Mouse (Mus musculus): ENCODE data around the gene Zfp182.

The Zfp182 gene

DNA sequence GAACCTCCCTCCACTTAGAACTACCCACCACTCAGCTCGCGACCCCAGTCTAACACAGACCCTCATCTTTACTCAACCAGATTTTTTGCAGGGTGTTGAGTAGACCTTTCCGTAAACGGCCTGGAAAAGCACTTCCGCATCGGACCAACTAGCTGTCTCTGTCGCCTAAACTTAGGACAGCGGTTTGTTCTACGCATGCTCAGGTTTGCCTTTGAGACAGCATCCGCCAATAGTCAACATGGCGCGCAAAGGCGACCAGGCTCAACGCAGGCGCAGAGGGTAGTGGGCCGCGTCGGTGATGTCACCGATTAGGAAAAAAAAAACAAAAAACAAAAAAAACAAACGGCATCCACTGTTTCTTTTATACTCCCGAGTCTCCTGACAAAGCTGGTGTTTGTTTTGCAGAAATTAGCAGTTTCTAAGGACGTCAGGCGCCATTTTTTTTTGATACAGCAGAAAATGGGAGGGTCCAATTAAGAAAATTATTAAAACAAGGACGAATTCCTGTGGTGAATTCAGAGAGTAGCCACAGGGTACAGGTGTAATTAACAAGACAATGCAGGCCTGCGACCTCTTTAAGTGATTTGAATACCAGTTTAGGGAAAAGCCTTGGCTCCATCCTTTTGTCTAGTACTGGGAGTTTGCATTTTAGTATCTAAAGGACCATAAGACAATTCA, at the start of gene Zfp182:
TSS of gene Zfp182 (minus strand) at position 451 of the 678 bp plus-strand sequence.
- Histone ChIP-seq H3K36me3 (ENCODE audit: insufficient read depth, low read length) (no peaks in the 10 kb centered on the region), H3K9me3 (ENCODE audit: low read length) (no peaks in the 10 kb centered on the region), H3K4me1 (replicated peaks; ENCODE audit: low read depth, low read length) (0 out of 2 replicates have a peak, but pooled peaks cover 2% of the 10 kb centered on the region), H3K27me3 (ENCODE audit: insufficient read depth, low read length) (no peaks in the 10 kb centered on the region), H3K4me3 (replicated peaks; ENCODE audit: low read length) (peak within 1 kb of the TSS; percentile 80)
- TF ChIP-seq CTCF (conservative IDR thresholded peaks at IDR 0.05; ENCODE audit: low read length) (no peak), NANOG (IDR thresholded peaks at IDR 0.05; ENCODE audit: borderline replicate concordance, low read length) (peak; percentile 24; the same call in 1 of the 2 replicates), POU5F1 (IDR thresholded peaks at IDR 0.05; ENCODE audit: borderline replicate concordance, low read length) (no peak)

DNA sequence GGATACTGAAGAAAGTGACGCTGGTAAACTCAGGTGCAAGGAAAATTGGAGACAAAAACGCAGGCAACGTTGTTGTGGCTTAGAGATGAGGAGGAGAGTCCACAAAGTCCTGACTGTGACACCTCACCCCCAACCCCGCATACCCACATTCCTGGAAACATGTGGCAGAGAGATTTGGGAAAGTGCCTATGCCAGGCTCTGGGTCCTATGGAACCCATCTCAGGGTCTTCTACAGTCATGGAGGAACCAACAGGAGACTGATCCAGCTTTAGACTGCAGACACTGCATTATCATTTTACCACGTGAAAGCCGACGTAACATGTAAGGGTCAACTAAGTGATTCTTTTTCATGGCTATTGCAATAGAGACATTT, 27.7 kb upstream of the Zfp182 start:
- no peak for TF ChIP-seq CTCF (conservative IDR thresholded peaks at IDR 0.05; ENCODE audit: low read length)
- H3K27me3 ChIP-seq (ENCODE audit: insufficient read depth, low read length): no peaks in the 10 kb centered on the region
- H3K36me3 ChIP-seq (ENCODE audit: insufficient read depth, low read length): no peaks in the 10 kb centered on the region
- peak overlapping the region; percentile 73; the same call in 1 of the 2 replicates for H3K4me3 ChIP-seq (replicated peaks; ENCODE audit: low read length)
- H3K4me1 ChIP-seq (replicated peaks; ENCODE audit: low read depth, low read length): no peaks in the 10 kb centered on the region; the same call in 1 of the 2 replicates
- no peaks in the 10 kb centered on the region for H3K9me3 ChIP-seq (ENCODE audit: low read length)

DNA sequence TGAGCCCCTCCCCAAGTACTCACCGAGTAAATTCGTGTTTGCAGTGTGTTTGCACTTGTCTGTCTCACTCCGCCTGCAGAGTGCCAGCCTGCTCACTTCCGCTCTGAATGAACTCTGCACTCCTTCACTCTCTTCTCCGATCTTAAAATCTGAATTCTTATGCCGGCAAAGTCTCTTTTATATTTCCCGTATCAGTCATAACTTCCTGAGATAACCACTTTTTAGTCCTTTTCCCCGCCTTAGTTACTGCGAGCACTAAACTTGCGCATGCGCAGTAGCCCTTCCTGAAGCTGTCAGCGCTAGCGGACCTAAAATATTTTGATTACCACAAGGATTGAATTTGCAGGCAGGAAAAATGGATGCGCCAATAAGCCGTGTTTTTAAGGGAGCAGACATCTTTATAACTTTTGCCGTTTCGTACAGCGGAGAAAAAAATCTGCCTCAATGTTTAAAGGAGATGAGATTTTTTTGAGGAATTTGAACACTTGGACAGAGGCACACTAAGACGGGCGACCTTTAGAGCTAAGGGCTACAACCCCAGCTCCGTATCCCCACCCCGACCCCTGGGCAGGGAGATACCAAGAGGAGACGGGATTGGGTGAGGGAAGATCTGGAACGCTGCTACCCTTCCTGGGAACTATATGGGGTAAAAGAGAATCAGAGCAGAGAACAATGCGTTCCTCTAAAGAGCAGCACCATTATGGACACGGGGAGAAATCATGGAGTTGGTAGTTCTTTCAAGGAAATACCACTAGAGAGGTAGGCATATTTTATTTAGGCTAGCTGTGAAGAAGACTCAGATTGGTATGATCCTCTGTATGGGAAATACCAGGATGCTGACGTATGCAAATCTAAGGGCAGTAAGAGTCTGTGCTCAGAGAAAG, 27.1 kb upstream of the Zfp182 start, which contains the start of gene Zfp300:
TSS of gene Zfp300 (minus strand) at position 545 of the 884 bp plus-strand sequence.
- Histone ChIP-seq H3K27me3 (ENCODE audit: insufficient read depth, low read length) (no peaks in the 10 kb centered on the region), H3K4me3 (replicated peaks; ENCODE audit: low read length) (peak within 1 kb of the TSS; percentile 73), H3K4me1 (replicated peaks; ENCODE audit: low read depth, low read length) (no peaks in the 10 kb centered on the region; the same call in 1 of the 2 replicates), H3K36me3 (ENCODE audit: insufficient read depth, low read length) (no peaks in the 10 kb centered on the region), H3K9me3 (ENCODE audit: low read length) (no peaks in the 10 kb centered on the region)
- TF ChIP-seq NANOG (IDR thresholded peaks at IDR 0.05; ENCODE audit: borderline replicate concordance, low read length): no peak
- TF ChIP-seq CTCF (conservative IDR thresholded peaks at IDR 0.05; ENCODE audit: low read length): no peak
- TF ChIP-seq POU5F1 (IDR thresholded peaks at IDR 0.05; ENCODE audit: borderline replicate concordance, low read length): no peak

DNA sequence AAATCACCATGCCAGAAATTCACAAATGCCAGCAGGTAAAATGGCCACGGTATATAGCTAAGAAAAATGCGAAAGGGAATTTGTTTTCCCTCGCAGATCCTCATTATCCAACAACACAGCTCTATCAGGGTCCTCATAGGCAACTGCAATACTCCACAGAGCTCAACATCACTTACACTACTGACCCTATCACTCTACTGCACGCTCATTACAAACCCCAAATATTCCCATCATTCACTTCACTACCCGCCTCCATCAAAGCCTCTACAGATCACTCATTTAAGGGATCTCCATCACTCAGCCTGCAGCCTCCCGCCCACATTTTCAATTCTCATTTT, 26.5 kb upstream of the Zfp182 start:
- TF ChIP-seq CTCF (conservative IDR thresholded peaks at IDR 0.05; ENCODE audit: low read length): no peak
- no peak for TF ChIP-seq POU5F1 (IDR thresholded peaks at IDR 0.05; ENCODE audit: borderline replicate concordance, low read length)
- no peak for TF ChIP-seq NANOG (IDR thresholded peaks at IDR 0.05; ENCODE audit: borderline replicate concordance, low read length)
- Histone ChIP-seq H3K4me3 (replicated peaks; ENCODE audit: low read length) (peak overlapping the region; percentile 73), H3K9me3 (ENCODE audit: low read length) (no peaks in the 10 kb centered on the region), H3K36me3 (ENCODE audit: insufficient read depth, low read length) (no peaks in the 10 kb centered on the region), H3K27me3 (ENCODE audit: insufficient read depth, low read length) (no peaks in the 10 kb centered on the region), H3K4me1 (replicated peaks; ENCODE audit: low read depth, low read length) (no peaks in the 10 kb centered on the region; the same call in 1 of the 2 replicates)

DNA sequence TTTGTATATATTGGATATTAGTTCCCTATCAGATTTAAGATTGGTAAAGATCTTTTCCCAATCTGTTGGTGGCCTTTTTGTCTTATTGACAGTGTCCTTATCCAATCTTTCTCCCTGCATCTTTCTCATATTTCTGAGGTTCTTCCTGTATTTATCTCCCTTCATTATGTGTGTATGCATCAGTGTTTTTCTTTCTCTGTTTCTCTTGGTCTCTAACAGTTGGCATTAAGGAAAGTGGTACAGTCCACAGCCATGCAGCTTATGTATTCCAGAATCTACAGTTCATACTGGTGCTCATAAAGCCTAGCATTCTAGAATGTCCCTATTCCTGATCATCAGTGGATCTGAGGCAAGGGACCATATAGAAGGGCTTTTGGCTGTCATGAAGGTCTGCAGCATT, 6.0 kb upstream of the Zfp182 start, which contains the start of gene Spaca5:
TSS of gene Spaca5 (plus strand) at position 301 of the 400 bp plus-strand sequence.
- H3K27me3 ChIP-seq (ENCODE audit: insufficient read depth, low read length): no peaks in the 10 kb centered on the region
- H3K9me3 ChIP-seq (ENCODE audit: low read length): peaks cover 16% of the 10 kb centered on the region
- no peaks in the 10 kb centered on the region for H3K4me1 ChIP-seq (replicated peaks; ENCODE audit: low read depth, low read length)
- H3K4me3 ChIP-seq (replicated peaks; ENCODE audit: low read length): no peak within 1 kb of the TSS
- no peak for TF ChIP-seq CTCF (conservative IDR thresholded peaks at IDR 0.05; ENCODE audit: low read length)
- no peaks in the 10 kb centered on the region for H3K36me3 ChIP-seq (ENCODE audit: insufficient read depth, low read length)

DNA sequence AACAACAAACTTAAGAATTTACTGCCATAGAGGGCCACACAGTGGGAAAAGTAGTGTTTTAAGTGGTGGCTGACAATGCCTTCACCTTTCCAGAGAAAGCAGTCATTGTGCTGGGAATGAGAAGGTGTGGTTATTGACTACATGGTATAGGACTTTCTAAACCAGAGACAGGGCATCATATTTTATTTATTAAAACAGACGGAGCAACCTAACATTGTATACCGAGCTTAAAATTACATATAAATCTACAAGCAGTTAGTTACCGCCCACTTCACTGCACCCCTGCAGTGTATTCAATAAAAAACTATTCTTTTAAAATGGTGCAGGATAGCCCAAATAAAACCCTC, 401 bp upstream of the Zfp182 start:
- 0 out of 2 replicates have a peak, but pooled peaks cover 2% of the 10 kb centered on the region for H3K4me1 ChIP-seq (replicated peaks; ENCODE audit: low read depth, low read length)
- TF ChIP-seq CTCF (conservative IDR thresholded peaks at IDR 0.05; ENCODE audit: low read length): no peak
- TF ChIP-seq POU5F1 (IDR thresholded peaks at IDR 0.05; ENCODE audit: borderline replicate concordance, low read length): no peak
- TF ChIP-seq NANOG (IDR thresholded peaks at IDR 0.05; ENCODE audit: borderline replicate concordance, low read length): 0 out of 2 replicates have a peak, but pooled peaks have one; percentile 3
- no peaks in the 10 kb centered on the region for H3K27me3 ChIP-seq (ENCODE audit: insufficient read depth, low read length)
- H3K36me3 ChIP-seq (ENCODE audit: insufficient read depth, low read length): no peaks in the 10 kb centered on the region
- H3K4me3 ChIP-seq (replicated peaks; ENCODE audit: low read length): no peak overlapping the region
- no peaks in the 10 kb centered on the region for H3K9me3 ChIP-seq (ENCODE audit: low read length)

DNA sequence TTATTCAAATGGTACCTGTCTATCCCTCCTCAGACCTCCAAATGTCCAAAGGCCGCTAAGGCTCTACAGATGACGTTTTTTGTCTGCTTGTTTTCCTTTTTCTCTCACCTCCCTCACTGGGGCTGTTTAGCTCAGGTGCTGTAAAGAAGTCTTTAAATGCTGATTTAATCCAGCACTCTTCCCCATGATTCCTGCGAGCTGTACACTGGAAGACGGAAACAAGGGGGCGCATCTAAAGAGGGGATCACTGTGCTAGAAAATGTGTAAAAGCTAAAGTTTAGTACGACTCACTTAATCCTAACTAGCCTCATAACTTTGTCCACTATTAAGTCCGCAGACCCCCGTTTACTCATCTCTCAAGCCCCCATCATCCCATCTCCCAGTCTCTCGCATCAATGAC, 656 bp downstream of the Zfp182 start:
- TF ChIP-seq POU5F1 (IDR thresholded peaks at IDR 0.05; ENCODE audit: borderline replicate concordance, low read length) (no peak), NANOG (IDR thresholded peaks at IDR 0.05; ENCODE audit: borderline replicate concordance, low read length) (no peak), CTCF (conservative IDR thresholded peaks at IDR 0.05; ENCODE audit: low read length) (no peak)
- no peaks in the 10 kb centered on the region for H3K36me3 ChIP-seq (ENCODE audit: insufficient read depth, low read length)
- no peaks in the 10 kb centered on the region for H3K27me3 ChIP-seq (ENCODE audit: insufficient read depth, low read length)
- peak overlapping the region; percentile 80 for H3K4me3 ChIP-seq (replicated peaks; ENCODE audit: low read length)
- no peaks in the 10 kb centered on the region for H3K9me3 ChIP-seq (ENCODE audit: low read length)
- H3K4me1 ChIP-seq (replicated peaks; ENCODE audit: low read depth, low read length): 0 out of 2 replicates have a peak, but pooled peaks cover 2% of the 10 kb centered on the region

DNA sequence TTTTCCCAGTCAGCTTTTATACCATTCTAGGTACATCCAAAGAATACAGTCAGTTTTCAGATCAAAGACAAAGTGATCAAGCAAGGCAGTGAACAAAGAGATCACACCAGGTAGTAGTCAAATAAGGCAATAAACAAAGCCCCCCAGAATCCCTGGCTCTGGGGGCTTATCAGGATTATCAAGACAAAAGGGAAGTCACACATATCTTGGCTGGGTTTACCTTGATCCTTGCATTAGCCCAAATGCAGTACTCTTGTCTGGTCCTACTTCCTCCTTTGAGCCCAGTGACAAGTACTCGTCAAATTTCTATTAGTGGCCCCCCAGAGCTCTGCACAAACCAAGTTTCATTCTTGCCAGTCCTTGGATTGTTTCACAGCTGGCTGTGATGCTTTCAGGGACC, 81.2 kb downstream of the Zfp182 start:
- Histone ChIP-seq H3K9me3 (ENCODE audit: low read length) (no peaks in the 10 kb centered on the region), H3K36me3 (ENCODE audit: insufficient read depth, low read length) (peaks cover 2% of the 10 kb centered on the region), H3K27me3 (ENCODE audit: insufficient read depth, low read length) (no peaks in the 10 kb centered on the region), H3K4me1 (replicated peaks; ENCODE audit: low read depth, low read length) (no peaks in the 10 kb centered on the region), H3K4me3 (replicated peaks; ENCODE audit: low read length) (no peak overlapping the region)
- no peak for TF ChIP-seq CTCF (conservative IDR thresholded peaks at IDR 0.05; ENCODE audit: low read length)
- no peak for TF ChIP-seq NANOG (IDR thresholded peaks at IDR 0.05; ENCODE audit: borderline replicate concordance, low read length)
- TF ChIP-seq POU5F1 (IDR thresholded peaks at IDR 0.05; ENCODE audit: borderline replicate concordance, low read length): no peak

Measured in E14TG2a.4 (cell line).